Mouse (Mus musculus) forebrain, embryonic 16.5 days (tissue): Measurements from ENCODE around the gene Ciao2b. TPM values are rescaled to one million over a fixed set of nuclear protein-coding genes. Genes with fewer than 3 reads are reported as not detected.
A peak's percentile ranks its signal among the peaks of the same experiment; 100 is the strongest.

Source experiments
- ATAC-seq: fragments of 200-750 bp; cut with Nextera tagmentation; 2 replicates; pipeline ENCODE4 v1.8.0; 2017; ENCODE audit warnings: mild to moderate bottlenecking, moderate library complexity
- H3K27ac ChIP-seq: fragments of 300-500 bp; sonication (generic); 2 replicates; pipeline ENCODE4 v1.5.1; 2014; ENCODE audit warnings: low read length, control low read depth
- H3K27me3 ChIP-seq: fragments of 300-500 bp; sonication (generic); replicated peaks from 2 replicates; pipeline ENCODE4 v1.6.1; 2014; ENCODE audit warnings: low read length; ENCODE audit not compliant: control insufficient read depth, insufficient read depth
- H3K36me3 ChIP-seq: fragments of 300-500 bp; sonication (generic); 2 replicates; pipeline ENCODE4 v1.6.1; 2014; ENCODE audit not compliant: control insufficient read depth, insufficient read depth
- H3K4me1 ChIP-seq: fragments of 300-500 bp; sonication (generic); replicated peaks from 2 replicates; pipeline ENCODE4 v1.6.1; 2014; ENCODE audit warnings: low read length; ENCODE audit not compliant: control insufficient read depth, insufficient read depth
- H3K4me2 ChIP-seq: fragments of 300-500 bp; sonication (generic); 2 replicates; pipeline ENCODE4 v1.6.1; 2014; ENCODE audit warnings: mild to moderate bottlenecking, low read length, control low read depth
- H3K4me3 ChIP-seq: fragments of 300-500 bp; sonication (generic); replicated peaks from 2 replicates; pipeline ENCODE4 v1.5.1; 2014; ENCODE audit warnings: mild to moderate bottlenecking, low read length, control low read depth
- H3K9ac ChIP-seq: fragments of 300-500 bp; sonication (generic); replicated peaks from 2 replicates; pipeline ENCODE4 v1.6.1; 2014; ENCODE audit warnings: low read depth, low read length, control low read depth
- H3K9me3 ChIP-seq: fragments of 300-500 bp; sonication (generic); 2 replicates; pipeline ENCODE4 v1.6.1; 2016; ENCODE audit warnings: low read length; ENCODE audit not compliant: control insufficient read depth
- WGBS: fragments of 180-500 bp; shearing (Covaris S2); extraction: QIAGEN DNeasy Blood & Tissue Kit; methylation state at CpG from one replicate; pipeline ENCODE4 v1.1.7; 2014; 5-methylcytosine and 5-hydroxymethylcytosine counted together
- polyA plus RNA-seq: library from polyadenylated mRNA; unstranded; fragments of >200 nt; fragmentation: Nextera tagmentation; extraction: Ambion mirVana; gene quantifications from 2 replicates; pipeline ENCODE4 v1.2.1, GENCODE M21; 2015

Gene Ciao2b
- polyA plus RNA-seq, 1 experiment from 2014 or later, result 140 TPM

DNA sequence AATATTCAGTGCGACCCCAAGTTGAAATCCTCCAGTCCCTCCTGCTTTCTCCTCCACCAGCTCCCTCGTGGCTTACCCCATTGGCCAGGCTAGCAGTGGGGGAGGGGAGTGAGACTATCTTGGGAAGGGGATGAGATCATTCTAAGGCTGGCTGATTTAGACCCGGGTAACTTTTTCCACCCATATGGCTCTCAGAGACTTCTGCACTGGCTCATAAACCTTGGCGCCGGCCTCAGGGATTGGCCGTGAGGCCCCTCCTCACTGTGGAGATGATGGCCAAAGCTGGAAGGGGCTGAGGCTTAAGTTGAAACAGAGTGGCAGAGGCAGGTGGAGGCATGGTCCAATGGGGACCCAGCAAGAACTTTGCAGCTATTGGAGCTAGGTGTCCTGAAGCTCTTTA lies 35.4 kb downstream of the Ciao2b start:
- H3K9ac ChIP-seq, result no peak overlapping the region
- H3K27ac ChIP-seq, result no peak overlapping the region
- H3K36me3 ChIP-seq, result no peaks in the 10 kb centered on the region
- no peak overlapping the region for H3K4me2 ChIP-seq
- ATAC-seq, result no peak
- H3K9me3 ChIP-seq, result no peaks in the 10 kb centered on the region
- H3K27me3 ChIP-seq, result 0 out of 2 replicates have a peak, but pooled peaks cover 1% of the 10 kb centered on the region
- H3K4me3 ChIP-seq, result no peak overlapping the region
- WGBS, result 53% methylated on average over 6 of the region's 6 CpGs
- 0 out of 2 replicates have a peak, but pooled peaks cover 3% of the 10 kb centered on the region for H3K4me1 ChIP-seq

DNA sequence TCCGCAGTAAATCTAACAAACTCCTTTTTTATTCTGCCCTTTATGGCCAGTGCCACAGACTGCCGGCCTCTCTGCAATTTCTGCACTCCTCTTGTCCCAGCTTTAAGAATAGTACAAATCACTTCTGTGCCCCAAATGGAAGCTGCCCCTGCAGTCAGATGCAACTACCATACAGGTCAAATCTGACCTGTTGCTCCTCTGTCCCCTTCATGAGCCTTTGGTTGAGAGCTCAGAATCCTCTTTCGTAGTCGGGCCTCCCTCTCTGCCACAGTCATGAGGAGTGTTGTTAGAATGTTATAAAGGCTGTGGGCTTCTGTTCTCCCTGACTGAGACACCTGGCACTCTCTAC lies 38.5 kb downstream of the Ciao2b start:
- Histone ChIP-seq H3K4me1 (0 out of 2 replicates have a peak, but pooled peaks cover 3% of the 10 kb centered on the region), H3K9ac (no peak overlapping the region), H3K36me3 (no peaks in the 10 kb centered on the region), H3K9me3 (no peaks in the 10 kb centered on the region), H3K27me3 (0 out of 2 replicates have a peak, but pooled peaks cover 3% of the 10 kb centered on the region), H3K27ac (no peak overlapping the region), H3K4me2 (no peak overlapping the region), H3K4me3 (no peak overlapping the region)
- 62% methylated on average over 4 of the region's 4 CpGs for WGBS
- no peak for ATAC-seq

DNA sequence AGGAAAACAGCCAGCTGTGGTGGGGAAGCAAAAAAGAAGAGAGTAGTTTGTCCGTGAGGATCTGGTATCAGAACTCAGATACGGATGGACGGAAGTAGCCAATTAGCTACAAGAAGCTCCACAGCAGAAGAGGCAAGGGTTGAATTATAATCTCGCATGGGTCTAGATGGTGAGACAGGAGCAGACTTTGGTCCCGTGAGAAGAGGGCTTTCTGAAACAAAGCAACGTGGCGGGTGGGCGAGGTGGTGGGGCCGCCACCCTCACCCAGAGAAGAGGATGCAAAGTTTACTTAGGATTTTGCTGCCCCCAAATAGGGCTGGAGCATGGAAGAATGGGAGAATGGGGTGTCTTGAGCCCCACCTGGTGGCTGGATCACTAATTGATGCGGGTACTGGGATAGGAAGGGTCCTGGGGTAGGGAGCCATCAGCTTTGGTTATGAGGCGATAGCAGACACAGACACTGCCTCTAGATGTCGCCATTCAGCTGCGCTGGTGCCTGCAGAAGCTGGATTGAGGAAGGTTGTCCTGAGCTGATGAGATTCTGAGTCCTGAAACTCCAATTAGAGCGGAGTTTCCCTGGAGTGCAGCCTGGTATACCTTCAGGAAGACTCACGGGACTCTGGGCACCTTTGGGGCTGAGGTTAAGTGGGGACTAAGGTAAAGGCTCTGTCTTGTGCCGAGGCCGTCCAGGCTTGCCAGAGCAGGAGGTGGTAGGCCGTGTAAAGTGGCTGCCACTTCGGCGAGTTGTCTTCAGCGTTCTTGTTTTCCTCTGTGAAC lies 39.1 kb downstream of the Ciao2b start:
- Histone ChIP-seq H3K9me3 (no peaks in the 10 kb centered on the region), H3K4me1 (peaks cover 5% of the 10 kb centered on the region; the same call in 1 of the 2 replicates), H3K9ac (0 out of 2 replicates have a peak overlapping the region, but pooled peaks have one; percentile 12), H3K27me3 (0 out of 2 replicates have a peak, but pooled peaks cover 3% of the 10 kb centered on the region), H3K36me3 (no peaks in the 10 kb centered on the region), H3K4me3 (peak overlapping the region; percentile 17), H3K27ac (no peak overlapping the region), H3K4me2 (peak overlapping the region; percentile 44)
- 20% methylated on average over 21 of the region's 21 CpGs for WGBS
- peak; percentile 96 for ATAC-seq

DNA sequence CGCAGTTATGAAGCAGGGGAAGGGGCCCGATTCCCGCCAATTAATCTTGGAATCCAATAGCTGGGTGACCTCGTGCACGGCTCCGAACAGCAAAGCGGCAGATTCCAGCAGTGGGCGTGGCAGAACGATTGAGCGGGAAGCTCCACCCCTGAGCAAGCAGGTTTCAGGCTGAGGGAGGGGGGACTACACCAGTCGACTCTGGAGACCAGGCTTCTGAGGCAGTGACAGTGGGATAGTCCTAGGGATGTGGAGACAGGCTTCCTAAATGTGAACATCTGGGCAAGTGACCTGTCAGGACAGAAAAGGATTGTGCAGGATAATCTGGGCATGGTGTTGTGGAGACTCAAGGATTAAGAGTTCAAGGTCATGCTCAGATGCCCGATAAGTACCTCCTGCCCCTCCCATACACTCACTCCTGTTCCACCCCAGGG lies 39.8 kb downstream of the Ciao2b start:
- WGBS, result 3% methylated on average over 12 of the region's 12 CpGs
- peak overlapping the region; percentile 35 for H3K4me2 ChIP-seq
- peak; percentile 19; the same call in 1 of the 2 replicates for ATAC-seq
- no peaks in the 10 kb centered on the region for H3K9me3 ChIP-seq
- H3K27me3 ChIP-seq, result 0 out of 2 replicates have a peak, but pooled peaks cover 3% of the 10 kb centered on the region
- H3K36me3 ChIP-seq, result no peaks in the 10 kb centered on the region
- H3K9ac ChIP-seq, result no peak overlapping the region
- peaks cover 6% of the 10 kb centered on the region; the same call in 1 of the 2 replicates for H3K4me1 ChIP-seq
- H3K4me3 ChIP-seq, result no peak overlapping the region
- no peak overlapping the region for H3K27ac ChIP-seq

DNA sequence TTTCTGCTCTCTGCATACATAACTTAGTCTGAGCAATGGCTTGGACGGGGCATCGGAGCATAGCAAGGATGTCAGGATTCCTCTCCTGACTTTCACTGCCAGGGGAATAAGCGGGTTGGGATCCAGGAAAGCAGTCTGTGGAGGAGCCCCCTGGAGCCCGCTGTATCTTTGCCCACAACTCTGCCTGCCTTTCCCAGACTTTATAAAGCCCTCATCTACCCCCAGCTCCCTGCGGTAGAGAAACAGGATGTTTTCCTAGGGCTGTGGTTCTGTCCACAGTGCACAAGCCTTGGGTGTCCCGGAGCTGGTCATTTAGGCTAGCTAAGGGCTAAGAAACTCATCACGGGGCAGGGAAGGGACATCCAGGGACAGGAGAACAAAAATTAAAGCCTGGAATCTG lies 40.4 kb downstream of the Ciao2b start:
- 35% methylated on average over 7 of the region's 7 CpGs for WGBS
- 0 out of 2 replicates have a peak, but pooled peaks cover 3% of the 10 kb centered on the region for H3K27me3 ChIP-seq
- H3K36me3 ChIP-seq, result no peaks in the 10 kb centered on the region
- H3K9ac ChIP-seq, result no peak overlapping the region
- no peak overlapping the region for H3K27ac ChIP-seq
- ATAC-seq, result no peak
- H3K9me3 ChIP-seq, result no peaks in the 10 kb centered on the region
- no peak overlapping the region for H3K4me2 ChIP-seq
- peaks cover 6% of the 10 kb centered on the region; the same call in 1 of the 2 replicates for H3K4me1 ChIP-seq
- no peak overlapping the region for H3K4me3 ChIP-seq

DNA sequence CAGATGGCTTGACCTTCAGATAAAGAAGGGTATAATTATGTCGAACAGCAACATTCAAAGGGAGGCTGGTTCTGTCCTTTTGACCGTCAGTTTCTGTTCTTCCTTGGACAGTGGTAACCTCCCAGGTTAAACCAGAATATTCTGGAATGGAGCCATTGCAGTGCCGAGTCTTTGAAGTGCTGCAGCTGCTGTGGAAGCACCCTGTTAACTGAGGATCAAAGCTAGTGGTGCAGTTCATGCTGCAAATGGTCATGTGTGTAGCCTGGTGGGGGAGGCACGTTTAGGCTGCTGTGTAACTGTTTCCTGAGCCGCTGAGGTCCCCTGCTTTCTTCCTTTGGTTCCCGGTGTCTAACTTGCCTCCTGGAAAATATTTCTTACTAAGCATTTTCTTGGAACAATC lies 43.3 kb downstream of the Ciao2b start:
- ATAC-seq, result no peak
- peaks cover 6% of the 10 kb centered on the region; the same call in 1 of the 2 replicates for H3K4me1 ChIP-seq
- H3K36me3 ChIP-seq, result peaks cover 10% of the 10 kb centered on the region; the same call in 1 of the 2 replicates
- H3K9ac ChIP-seq, result no peak overlapping the region
- no peak overlapping the region for H3K4me3 ChIP-seq
- 0 out of 2 replicates have a peak, but pooled peaks cover 3% of the 10 kb centered on the region for H3K27me3 ChIP-seq
- H3K27ac ChIP-seq, result no peak overlapping the region
- no peak overlapping the region for H3K4me2 ChIP-seq
- WGBS, result 59% methylated on average over 6 of the region's 6 CpGs
- H3K9me3 ChIP-seq, result no peaks in the 10 kb centered on the region

DNA sequence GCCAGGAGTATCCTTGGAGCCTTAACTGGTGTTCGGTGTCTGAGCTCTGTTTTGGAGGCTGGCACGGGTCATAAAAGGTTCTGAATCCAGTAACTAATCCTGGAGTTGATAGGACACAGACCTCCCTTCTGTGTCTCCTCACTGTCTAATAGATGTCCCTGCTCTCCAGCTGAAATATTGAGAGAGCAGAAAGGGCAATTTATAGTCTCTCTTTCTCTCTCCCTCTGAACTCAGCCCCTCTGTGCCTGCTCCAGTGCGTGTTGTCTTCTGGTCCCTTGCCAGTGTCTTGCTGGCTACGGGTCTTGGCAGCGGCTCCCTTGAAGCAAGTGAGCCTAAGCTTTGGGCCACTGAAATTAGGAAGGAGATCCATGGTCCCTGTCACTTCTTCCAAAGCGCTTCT lies 44.1 kb downstream of the Ciao2b start:
- Histone ChIP-seq H3K4me1 (peaks cover 6% of the 10 kb centered on the region; the same call in 1 of the 2 replicates), H3K27ac (no peak overlapping the region), H3K4me3 (no peak overlapping the region), H3K4me2 (no peak overlapping the region), H3K9me3 (no peaks in the 10 kb centered on the region), H3K27me3 (0 out of 2 replicates have a peak, but pooled peaks cover 3% of the 10 kb centered on the region), H3K9ac (no peak overlapping the region), H3K36me3 (peaks cover 10% of the 10 kb centered on the region; the same call in 1 of the 2 replicates)
- WGBS, result 67% methylated on average over 6 of the region's 6 CpGs
- ATAC-seq, result no peak

DNA sequence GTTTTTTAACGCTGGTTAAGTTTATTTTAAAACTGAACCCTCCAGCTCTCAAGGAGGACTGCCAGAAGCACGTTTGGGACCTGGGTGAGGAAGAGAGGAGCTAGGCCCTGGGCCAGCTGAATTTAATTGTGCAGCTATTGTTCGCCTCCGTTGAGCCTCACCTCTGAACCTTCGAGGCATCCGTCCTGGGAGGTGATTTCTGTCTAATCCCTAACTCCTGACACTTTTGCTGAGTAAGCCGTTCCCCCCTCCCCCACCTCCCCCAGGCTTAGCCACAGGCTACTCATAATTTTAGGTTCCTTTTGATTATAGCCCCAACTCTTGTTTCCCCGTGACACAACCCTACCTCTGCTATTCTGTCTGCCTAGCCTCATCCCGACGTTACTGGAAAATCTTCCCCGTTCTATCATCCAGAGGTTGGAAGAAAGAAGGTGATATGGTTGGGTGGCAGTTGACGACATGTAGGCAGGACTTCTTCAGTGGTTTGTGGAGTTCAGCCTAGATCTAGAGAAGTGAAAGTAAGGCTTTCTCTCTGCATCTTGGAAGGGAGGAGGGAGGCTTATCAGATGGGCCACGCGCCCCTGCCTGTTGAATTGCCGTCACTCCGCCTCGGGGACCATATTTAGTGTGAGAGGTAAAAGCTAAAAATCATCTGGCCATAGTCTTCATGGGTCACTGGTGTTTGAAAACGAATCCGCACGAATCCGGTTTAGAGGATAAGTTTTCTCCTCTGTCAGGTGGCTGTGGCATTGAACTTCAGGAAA lies 45.8 kb downstream of the Ciao2b start:
- Histone ChIP-seq H3K9me3 (no peaks in the 10 kb centered on the region), H3K27ac (no peak overlapping the region), H3K27me3 (no peaks in the 10 kb centered on the region), H3K4me2 (no peak overlapping the region), H3K36me3 (peaks cover 10% of the 10 kb centered on the region; the same call in 1 of the 2 replicates), H3K9ac (no peak overlapping the region), H3K4me1 (peaks cover 11% of the 10 kb centered on the region), H3K4me3 (no peak overlapping the region)
- whole genome bisulfite sequencing, result 87% methylated on average over 21 of the region's 21 CpGs
- ATAC-seq, result no peak
